Mouse (Mus musculus) colon, adult 2 months (tissue): ENCODE results near the gene Defa26. TPM values are rescaled to one million over a fixed set of nuclear protein-coding genes. Genes with fewer than 3 reads are reported as not detected.

ENCODE experiments used
- polyA plus RNA-seq: library from polyadenylated mRNA; depleted of rRNA; stranded (reverse); fragments of >200 nt; gene quantifications from 2 replicates; pipeline ENCODE4 v1.2.3, GENCODE M21; 2012; rRNA removed

Defa26 gene
- polyA plus RNA-seq: not detected in 2 replicates

GRCm38 (mm10) chr8:21617883-21618282, at the start of gene Defa26:
TSS of gene Defa26 (plus strand) at chr8:21618183.

DNA sequence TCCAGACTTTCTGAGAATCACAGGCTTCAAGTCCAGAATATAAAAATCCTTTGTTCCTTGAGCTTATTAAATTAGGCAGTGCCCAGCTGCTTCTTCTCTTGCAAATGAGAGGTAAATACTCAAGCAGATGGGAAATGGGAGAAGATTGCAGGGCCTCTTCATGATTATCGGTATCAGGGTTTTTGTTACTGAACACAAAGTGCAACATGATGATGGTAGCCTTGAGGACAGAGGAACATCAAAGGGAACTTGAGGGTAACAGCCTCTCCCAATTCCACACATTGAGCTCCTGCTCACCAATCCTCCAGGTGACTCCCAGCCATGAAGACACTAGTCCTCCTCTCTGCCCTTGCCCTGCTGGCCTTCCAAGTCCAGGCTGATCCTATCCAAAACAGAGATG, 35.3 kb upstream of the Defa26 start, which contains the start of gene Defa28:
TSS of gene Defa28 (plus strand) at position 301 of the 400 bp plus-strand sequence.

DNA sequence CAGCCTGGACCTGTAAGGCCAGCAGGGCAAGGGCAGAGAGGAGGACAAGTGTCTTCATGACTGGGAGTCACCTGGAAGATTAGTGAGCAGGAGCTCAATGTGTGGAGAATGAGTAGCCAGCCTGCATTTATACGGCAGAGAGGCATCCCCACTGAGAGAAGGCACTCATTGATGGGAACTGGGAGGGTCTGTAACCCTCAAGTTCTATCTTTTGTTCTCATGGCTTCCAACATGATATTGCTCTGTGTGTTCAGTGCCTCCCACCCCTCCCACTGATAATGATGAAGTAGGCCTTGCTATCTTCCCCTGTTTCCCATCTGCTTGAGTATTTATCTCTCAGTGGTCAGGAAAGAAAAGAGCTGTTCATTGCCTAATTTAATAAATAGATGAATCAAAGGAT, 23.6 kb upstream of the Defa26 start, which contains the start of gene Gm7861:
TSS of gene Gm7861 (minus strand) at position 101 of the 400 bp plus-strand sequence.

DNA sequence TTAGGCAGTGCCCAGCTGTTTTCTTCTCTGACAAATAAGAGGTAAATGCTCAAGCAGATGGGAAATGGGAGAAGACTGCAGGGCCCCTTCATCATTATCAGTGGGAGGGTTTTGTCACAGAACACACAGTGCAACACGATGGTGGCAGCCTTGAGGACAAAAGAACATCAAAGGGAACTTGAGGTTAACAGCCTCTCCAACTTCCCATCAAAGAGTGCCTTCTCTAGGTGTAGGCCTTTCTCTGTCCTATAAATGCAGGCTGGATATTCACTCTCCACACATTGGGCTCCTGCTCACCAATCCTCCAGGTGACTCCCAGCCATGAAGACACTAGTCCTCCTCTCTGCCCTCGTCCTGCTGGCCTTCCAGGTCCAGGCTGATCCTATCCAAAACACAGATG, 37.5 kb downstream of the Defa26 start, which contains the start of gene Defa17:
TSS of gene Defa17 (plus strand) at position 301 of the 400 bp plus-strand sequence.

GRCm38 (mm10) chr8:21665497-21665896, 47.5 kb downstream of the Defa26 start, which contains the start of gene Defa34:
TSS of gene Defa34 (plus strand) at chr8:21665797.

Other genes starting within 250 kb of the Defa26 start
- gene Defa2, start 239.7 kb upstream of the Defa26 start, polyA plus RNA-seq: not detected in 2 replicates
- not detected in 2 replicates for gene Defa33, start 226.4 kb upstream of the Defa26 start, polyA plus RNA-seq
- not detected in 2 replicates for gene Defa36, start 190.8 kb upstream of the Defa26 start, polyA plus RNA-seq
- not detected in 2 replicates for gene Gm7849, start 161.6 kb upstream of the Defa26 start, polyA plus RNA-seq
- not detected in 2 replicates for gene Defa20, start 108.9 kb upstream of the Defa26 start, polyA plus RNA-seq
- gene Defa32, start 89.2 kb upstream of the Defa26 start, polyA plus RNA-seq: not detected in 2 replicates
- gene Defa37, start 52.8 kb upstream of the Defa26 start, polyA plus RNA-seq: not detected in 2 replicates
- gene Defa28, start 35.2 kb upstream of the Defa26 start, polyA plus RNA-seq: not detected in 2 replicates
- not detected in 2 replicates for gene Gm7861, start 23.7 kb upstream of the Defa26 start, polyA plus RNA-seq
- gene Defa17, start 37.6 kb downstream of the Defa26 start, polyA plus RNA-seq: not detected in 2 replicates
- gene Defa34, start 47.6 kb downstream of the Defa26 start, polyA plus RNA-seq: not detected in 2 replicates
- not detected in 2 replicates for gene AY761184, start 85.5 kb downstream of the Defa26 start, polyA plus RNA-seq
- not detected in 2 replicates for gene Defa24, start 116.3 kb downstream of the Defa26 start, polyA plus RNA-seq
- gene Defb50, start 205.4 kb downstream of the Defa26 start, polyA plus RNA-seq: not detected in 2 replicates
- not detected in 2 replicates for gene Defb2, start 221.7 kb downstream of the Defa26 start, polyA plus RNA-seq
- not detected in 2 replicates for gene Defb10, start 240.7 kb downstream of the Defa26 start, polyA plus RNA-seq